In genomic region chr8:11253556-11253955, GRCm38 (mm10) we compare ENCODE assay signal across 7 mouse cellular contexts. TPM values are rescaled to one million over a fixed set of nuclear protein-coding genes. Genes with fewer than 3 reads are reported as not detected.
DNase-seq lines count a peak whose midpoint lies in the region.

No protein-coding gene starts in this region.

- intact Hi-C loops in left cerebral cortex, postnatal 36 days (cut with DNase I): loop anchor here (1.0 to 5.0 kb wide), 4 partner anchors 59 to 234 kb away; partner anchors contain the start of genes Col4a1 and Col4a2

- peak; percentile 91 for DNase-seq in adrenal gland, postnatal 10 days
- peak; percentile 83 for DNase-seq in embryo, embryonic 10 days (ENCODE audit: low spot score)
- DNase-seq in gastrocnemius, postnatal 4 days (ENCODE audit: low spot score in 2 of 2): peak; percentile 75 to 82
- DNase-seq in kidney, adult 11 months: peak; percentile 80
- peak; percentile 82 for DNase-seq in left cerebral cortex, postnatal 36 days (ENCODE audit: low spot score in 2 of 2)
- peak; percentile 19 to 66 for DNase-seq in monocyte, adult 2 months (ENCODE audit: low read depth in 1 of 2, low spot score in 2 of 2)
- peak; percentile 57 to 81 for DNase-seq in spleen, postnatal 4 days (ENCODE audit: low spot score in 2 of 2)

RNA-seq across cellular contexts. Expression of gene Col4a2, which starts 59.0 kb away (rescaled TPM):
- 100 to 1,000 TPM; 322 to 338 TPM for total RNA-seq in adrenal gland, postnatal 10 days (2021)
- total RNA-seq in gastrocnemius, postnatal 4 days (2021): 100 to 1,000 TPM; 480 to 481 TPM
- total RNA-seq in left cerebral cortex, postnatal 36 days (2021): 10 to 100 TPM; 38.9 to 64.6 TPM

RNA-seq across cellular contexts. Expression of gene Col4a1, which starts 59.1 kb away (rescaled TPM):
- 100 to 1,000 TPM; 677 to 700 TPM for total RNA-seq in adrenal gland, postnatal 10 days (2021)
- 1,000 to 10,000 TPM in 1 of 2 experiments, 100 to 1,000 TPM in 1; 969 to 1,074 TPM for total RNA-seq in gastrocnemius, postnatal 4 days (2021)
- total RNA-seq in left cerebral cortex, postnatal 36 days (2021): 10 to 100 TPM; 33.9 to 68.7 TPM

Comparison
In these comparisons a context has a peak if more than half of its experiments do, and no peak if none do; other contexts are left out.
1. Peak in every context shown above with its lines: DNase-seq.
2. RNA of gene Col4a2, which starts 59.0 kb away (total RNA-seq): 480 to 481 TPM in gastrocnemius, postnatal 4 days and 322 to 338 TPM in adrenal gland, postnatal 10 days; 38.9 to 64.6 TPM in left cerebral cortex, postnatal 36 days; every median in the first group is over 4 times any median in the second.
3. RNA of gene Col4a1, which starts 59.1 kb away (total RNA-seq): 969 to 1,074 TPM in gastrocnemius, postnatal 4 days and 677 to 700 TPM in adrenal gland, postnatal 10 days; 33.9 to 68.7 TPM in left cerebral cortex, postnatal 36 days; every median in the first group is over 4 times any median in the second.